Mouse (Mus musculus): Measurements from ENCODE around the gene Myom3. TPM values are rescaled to one million over a fixed set of nuclear protein-coding genes. Genes with fewer than 3 reads are reported as not detected.

Myom3 gene
- polyA plus RNA-seq, 3 experiments from 2014 or later = not detected

DNA sequence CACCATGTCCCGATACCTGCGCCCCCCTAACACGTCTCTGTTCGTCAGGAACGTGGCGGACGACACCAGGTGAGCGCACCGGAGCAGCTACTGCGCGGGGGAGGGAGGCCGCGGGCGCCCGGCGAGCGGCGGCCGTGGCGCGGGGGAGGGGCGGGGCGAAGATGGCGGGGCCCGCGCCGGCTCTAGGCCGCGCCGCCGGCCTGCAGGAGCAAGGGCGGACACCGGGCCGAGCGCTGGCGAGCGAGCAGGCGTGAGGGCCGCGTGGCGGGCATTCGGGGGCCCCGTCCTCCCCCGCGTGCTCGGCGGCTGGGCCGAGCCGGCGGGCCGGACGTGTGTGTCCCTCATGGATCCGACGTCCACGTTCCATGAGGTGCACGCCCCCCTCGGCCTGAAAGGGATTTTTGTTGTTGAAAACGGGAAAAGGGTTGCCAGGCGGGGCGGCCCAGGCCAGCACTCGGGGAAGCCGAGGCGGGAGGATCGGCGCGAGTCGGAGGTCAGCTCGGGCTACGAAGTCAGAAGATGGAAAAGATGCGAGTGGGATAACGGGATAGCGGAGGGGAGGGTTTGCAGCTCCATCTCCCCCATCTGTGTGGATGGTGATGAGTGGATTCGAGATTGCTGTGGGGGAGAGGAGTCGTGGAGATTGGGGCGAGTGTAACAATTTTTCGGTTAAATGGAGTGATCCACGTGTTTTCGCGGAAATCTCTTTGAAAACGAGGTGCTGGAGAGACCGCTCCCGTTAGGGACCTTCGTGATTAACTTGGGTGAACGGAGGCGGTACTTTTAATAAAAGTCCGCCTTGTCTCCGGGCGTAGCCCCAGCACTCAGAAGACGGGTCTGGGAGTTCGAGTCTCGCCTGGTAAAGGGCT is 96.9 kb downstream of the Myom3 start:
- peak; percentile 14 for ATAC-seq

DNA sequence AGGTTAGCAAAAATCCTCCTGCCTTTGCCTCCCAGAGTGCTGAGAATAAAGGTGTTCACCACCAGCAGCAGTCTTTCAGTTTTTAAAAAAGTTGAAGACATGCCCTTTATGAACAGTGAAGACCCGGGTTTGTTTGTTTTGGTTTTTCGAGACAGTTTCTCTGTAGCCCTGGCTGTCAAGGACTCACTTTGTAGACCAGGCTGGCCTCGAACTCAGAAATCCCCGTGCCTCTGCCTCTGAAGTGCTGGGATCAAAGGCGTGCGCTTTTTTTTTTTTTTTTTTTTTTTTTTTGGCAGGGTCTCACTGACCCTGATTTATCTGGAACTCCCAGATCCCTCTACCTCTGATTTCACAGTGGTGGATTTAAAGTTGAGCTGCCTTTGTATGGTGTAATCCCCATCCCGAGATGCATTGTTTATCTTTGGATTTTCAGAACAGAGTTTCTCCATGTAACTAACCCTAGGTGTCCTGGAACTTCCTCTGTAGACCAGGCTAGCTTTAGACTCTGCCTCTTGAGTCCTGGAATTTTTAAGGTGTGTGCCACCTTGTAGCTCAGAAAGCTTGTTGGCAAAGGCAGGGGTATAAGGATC is 98.2 kb downstream of the Myom3 start:
- no peak for ATAC-seq

Other genes with a start within 250 kb of the Myom3 start
- gene Grhl3, start 186.1 kb upstream of the Myom3 start, polyA plus RNA-seq (2017; shearing (Covaris generic)) = not detected
- gene Ifnlr1, start 73.4 kb upstream of the Myom3 start, polyA plus RNA-seq (2017; shearing (Covaris generic)) = not detected
- not detected for gene Il22ra1, start 31.5 kb upstream of the Myom3 start, polyA plus RNA-seq (2017; shearing (Covaris generic))
- gene Srsf10, start 96.0 kb downstream of the Myom3 start, polyA plus RNA-seq (2017; shearing (Covaris generic)) = 100 to 1,000 TPM; 184 to 209 (median 207) TPM
- 100 to 1,000 TPM; 177 to 235 (median 211) TPM for gene Pnrc2, start 114.1 kb downstream of the Myom3 start, polyA plus RNA-seq (2017; shearing (Covaris generic))
- gene Cnr2, start 135.7 kb downstream of the Myom3 start, polyA plus RNA-seq (2017; shearing (Covaris generic)) = 1 to 10 TPM; 1.9 to 8.0 (median 7.0) TPM
- gene Fuca1, start 161.0 kb downstream of the Myom3 start, polyA plus RNA-seq (2017; shearing (Covaris generic)) = 100 to 1,000 TPM in 1 of 3 experiments, 10 to 100 TPM in 2; 81.7 to 101 (median 98.9) TPM
- 10 to 100 TPM; 70.5 to 83.4 (median 77.2) TPM for gene Hmgcl, start 186.7 kb downstream of the Myom3 start, polyA plus RNA-seq (2017; shearing (Covaris generic))
- 10 to 100 TPM; 14.2 to 26.3 (median 19.0) TPM for gene Gale, start 204.0 kb downstream of the Myom3 start, polyA plus RNA-seq (2017; shearing (Covaris generic))
- gene Lypla2, start 212.9 kb downstream of the Myom3 start, polyA plus RNA-seq (2017; shearing (Covaris generic)) = 10 to 100 TPM; 61.2 to 78.8 (median 65.5) TPM
- gene Pithd1, start 227.5 kb downstream of the Myom3 start, polyA plus RNA-seq (2017; shearing (Covaris generic)) = 10 to 100 TPM in 1 of 3 experiments, 1 to 10 TPM in 2; 8.3 to 16.7 (median 9.8) TPM

Data from inflammation-experienced regulatory T-cells, adult 6 months (primary cell).